Mouse (Mus musculus): ENCODE data around the gene Gimap3.

The Gimap3 gene

GRCm38 (mm10) chr6:48745959-48746889, 24.4 kb downstream of the Gimap3 start, which contains the start of gene Gimap5:
Gene Gimap5, plus strand, starts transcription at chr6:48746197.
- in situ Hi-C loops (cut with MboI; ENCODE audit: unreplicated experiment in 2 of 2): loop anchor here in 1 of 2 experiments (5.0 kb wide), 1 partner anchor 99 kb away; the partner anchor contains the start of gene Gimap8

DNA sequence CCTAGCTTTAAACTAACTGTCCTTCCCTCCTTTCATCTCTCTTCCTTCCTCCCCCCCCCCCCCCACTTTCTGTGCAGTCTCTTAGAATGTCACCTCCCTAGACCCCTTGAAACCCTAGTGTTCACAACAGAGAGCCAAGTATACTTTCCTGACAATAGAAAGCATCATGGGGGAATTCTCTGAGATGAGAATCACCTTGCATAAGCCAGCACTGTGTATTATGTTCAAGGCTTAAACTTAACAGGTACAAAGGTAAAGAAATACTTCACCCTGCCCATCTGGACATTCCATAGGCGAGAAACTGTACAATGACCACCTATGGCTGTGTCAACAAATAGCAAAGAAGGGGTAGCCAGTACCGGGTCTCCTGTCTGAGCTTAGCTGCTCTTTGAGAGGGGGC, 25.2 kb downstream of the Gimap3 start:
- in situ Hi-C loops (cut with MboI; ENCODE audit: unreplicated experiment in 2 of 2): loop anchor here in 1 of 2 experiments (5.0 kb wide), 1 partner anchor 98 kb away; the partner anchor contains the start of gene Gimap8

DNA sequence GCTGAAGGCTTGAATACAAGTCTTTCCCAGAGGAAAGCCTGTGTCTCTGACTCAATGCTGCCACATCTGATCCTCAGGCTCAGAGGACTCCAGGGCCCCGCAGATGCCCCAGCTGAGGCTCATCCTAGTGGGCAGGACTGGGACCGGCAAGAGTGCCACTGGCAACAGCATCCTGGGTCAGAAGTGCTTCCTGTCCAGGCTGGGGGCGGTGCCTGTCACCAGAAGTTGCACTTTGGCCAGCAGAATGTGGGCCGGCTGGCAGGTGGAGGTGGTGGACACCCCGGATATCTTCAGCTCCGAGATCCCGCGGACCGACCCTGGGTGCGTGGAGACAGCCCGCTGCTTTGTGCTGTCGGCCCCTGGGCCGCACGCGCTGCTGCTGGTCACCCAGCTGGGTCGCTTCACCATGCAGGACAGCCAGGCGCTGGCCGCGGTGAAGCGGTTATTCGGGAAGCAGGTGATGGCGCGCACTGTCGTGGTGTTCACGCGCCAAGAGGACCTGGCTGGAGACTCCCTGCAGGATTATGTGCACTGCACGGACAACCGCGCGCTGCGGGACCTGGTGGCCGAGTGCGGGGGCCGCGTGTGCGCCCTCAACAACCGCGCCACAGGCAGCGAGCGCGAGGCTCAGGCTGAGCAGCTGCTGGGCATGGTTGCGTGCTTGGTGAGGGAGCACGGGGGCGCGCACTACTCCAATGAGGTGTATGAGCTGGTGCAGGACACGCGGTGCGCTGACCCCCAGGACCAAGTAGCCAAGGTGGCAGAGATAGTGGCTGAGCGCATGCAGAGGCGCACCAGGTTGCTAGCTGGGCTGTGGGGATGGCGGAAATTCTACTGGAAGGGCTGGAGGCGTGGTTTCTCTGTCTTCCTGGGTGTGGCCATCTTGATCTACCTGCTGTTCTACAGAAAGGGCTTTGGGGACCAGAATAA, 28.0 kb downstream of the Gimap3 start:
- in situ Hi-C loops (cut with MboI; ENCODE audit: unreplicated experiment in 2 of 2): no loop called here

GRCm38 (mm10) chr6:48741711-48742206, 28.9 kb downstream of the Gimap3 start:
- in situ Hi-C loops (cut with MboI; ENCODE audit: unreplicated experiment in 2 of 2): no loop called here

- in situ Hi-C loops (cut with MboI; ENCODE audit: unreplicated experiment in 2 of 2): no loop called here
These were observed 29.4 kb downstream of the Gimap3 start for GRCm38 (mm10) chr6:48741273-48741672.

GRCm38 (mm10) chr6:48740501-48741169, 30.0 kb downstream of the Gimap3 start:
- in situ Hi-C loops (cut with MboI; ENCODE audit: unreplicated experiment in 2 of 2): no loop called here

- in situ Hi-C loops (cut with MboI; ENCODE audit: unreplicated experiment in 2 of 2): loop anchor here (5.0 kb wide), 1 partner anchor 37 kb away; no protein-coding TSS in a partner anchor
These were observed 30.9 kb downstream of the Gimap3 start for GRCm38 (mm10) chr6:48739780-48740055.

- in situ Hi-C loops (cut with MboI; ENCODE audit: unreplicated experiment in 2 of 2): loop anchor here (5.0 kb wide), 1 partner anchor 37 kb away; no protein-coding TSS in a partner anchor
These were observed 31.5 kb downstream of the Gimap3 start, which contains the start of gene Gimap1 for GRCm38 (mm10) chr6:48738961-48739779. Gene Gimap1, plus strand, starts transcription at chr6:48739054.

DNA sequence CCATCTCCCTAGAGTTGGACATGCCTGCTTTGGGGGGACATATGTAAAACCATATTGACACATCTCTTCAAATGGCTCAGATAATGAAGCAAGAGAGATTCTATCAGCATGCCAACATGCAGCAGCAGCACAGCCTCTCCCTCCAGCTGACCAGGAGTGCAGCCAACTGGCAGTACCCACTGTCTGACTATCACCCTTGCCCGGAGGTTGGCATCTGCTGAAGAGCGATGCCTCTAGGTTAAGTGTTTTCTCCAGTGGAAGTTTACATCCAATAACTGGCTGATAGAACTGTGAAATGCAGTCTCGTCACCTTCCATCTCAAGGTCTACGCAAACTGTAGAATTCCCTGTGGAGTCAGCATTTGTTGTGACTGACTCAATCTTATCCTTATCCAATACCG, 33.0 kb downstream of the Gimap3 start:
- in situ Hi-C loops (cut with MboI; ENCODE audit: unreplicated experiment in 2 of 2): loop anchor here (5.0 kb wide), 1 partner anchor 35 kb away; no protein-coding TSS in a partner anchor

- in situ Hi-C loops (cut with MboI; ENCODE audit: unreplicated experiment in 2 of 2): loop anchor here (5.0 kb wide), 1 partner anchor 35 kb away; no protein-coding TSS in a partner anchor
These were observed 33.6 kb downstream of the Gimap3 start for GRCm38 (mm10) chr6:48737053-48737452.

GRCm38 (mm10) chr6:48733660-48734059, 37.0 kb downstream of the Gimap3 start:
- in situ Hi-C loops (cut with MboI; ENCODE audit: unreplicated experiment in 2 of 2): no loop called here

GRCm38 (mm10) chr6:48732864-48733304, 37.8 kb downstream of the Gimap3 start:
- in situ Hi-C loops (cut with MboI; ENCODE audit: unreplicated experiment in 2 of 2): no loop called here

DNA sequence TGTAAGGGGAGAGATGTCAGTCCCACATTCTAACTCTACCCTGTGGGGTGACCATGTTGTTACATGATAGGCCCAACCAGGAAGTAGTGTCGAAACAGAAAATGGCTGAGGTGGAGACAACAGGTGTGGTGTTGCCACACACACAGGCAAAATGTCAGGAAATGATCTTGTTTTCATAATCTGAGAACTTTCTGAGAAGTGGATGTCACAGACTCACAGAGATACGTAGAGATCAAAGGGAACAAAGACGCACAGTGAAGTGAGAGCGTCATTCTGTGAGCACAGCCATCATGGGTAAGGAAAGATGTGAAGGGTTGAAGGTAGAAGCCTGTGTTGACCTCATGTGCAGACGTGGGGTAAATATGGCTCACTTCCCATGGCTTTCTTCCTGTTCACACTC, 42.9 kb downstream of the Gimap3 start:
- in situ Hi-C loops (cut with MboI; ENCODE audit: unreplicated experiment in 2 of 2): no loop called here

DNA sequence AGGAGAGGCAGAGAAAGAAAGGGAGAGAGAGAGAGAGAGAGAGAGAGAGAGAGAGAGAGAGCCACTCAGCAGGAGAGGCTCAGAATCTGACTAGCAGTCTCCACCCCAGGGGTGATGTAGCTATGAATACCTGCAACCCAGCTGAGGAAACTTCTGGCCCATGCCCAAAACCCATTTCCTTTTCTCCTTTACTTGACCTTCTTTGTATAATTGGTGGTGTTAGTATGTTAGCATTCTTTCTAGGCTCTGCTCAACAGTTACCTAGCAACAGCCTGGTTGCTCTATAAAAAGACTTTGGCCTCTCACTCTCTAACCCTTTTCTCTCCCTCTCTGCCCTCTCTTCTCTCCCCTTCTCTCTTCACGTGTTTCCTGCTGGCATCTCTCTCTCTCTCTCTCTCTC, 45.2 kb downstream of the Gimap3 start:
- in situ Hi-C loops (cut with MboI; ENCODE audit: unreplicated experiment in 2 of 2): no loop called here

DNA sequence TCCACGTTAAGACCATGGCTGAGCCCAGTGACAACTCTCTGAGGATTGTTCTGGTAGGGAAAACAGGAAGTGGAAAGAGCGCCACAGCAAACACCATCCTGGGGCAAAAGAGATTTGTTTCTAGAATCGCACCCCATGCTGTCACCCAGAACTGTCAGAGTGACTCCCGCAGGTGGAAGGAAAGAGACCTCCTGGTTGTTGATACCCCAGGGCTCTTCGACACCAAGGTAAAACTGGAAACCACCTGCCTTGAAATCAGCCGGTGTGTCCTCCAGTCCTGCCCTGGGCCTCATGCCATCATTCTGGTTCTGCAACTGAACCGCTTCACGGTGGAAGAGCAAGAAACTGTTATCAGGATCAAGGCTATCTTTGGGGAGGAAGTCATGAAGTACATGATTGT, 47.2 kb downstream of the Gimap3 start:
- in situ Hi-C loops (cut with MboI; ENCODE audit: unreplicated experiment in 2 of 2): no loop called here

GRCm38 (mm10) chr6:48720326-48720725, 50.3 kb downstream of the Gimap3 start:
- in situ Hi-C loops (cut with MboI; ENCODE audit: unreplicated experiment in 2 of 2): no loop called here

DNA sequence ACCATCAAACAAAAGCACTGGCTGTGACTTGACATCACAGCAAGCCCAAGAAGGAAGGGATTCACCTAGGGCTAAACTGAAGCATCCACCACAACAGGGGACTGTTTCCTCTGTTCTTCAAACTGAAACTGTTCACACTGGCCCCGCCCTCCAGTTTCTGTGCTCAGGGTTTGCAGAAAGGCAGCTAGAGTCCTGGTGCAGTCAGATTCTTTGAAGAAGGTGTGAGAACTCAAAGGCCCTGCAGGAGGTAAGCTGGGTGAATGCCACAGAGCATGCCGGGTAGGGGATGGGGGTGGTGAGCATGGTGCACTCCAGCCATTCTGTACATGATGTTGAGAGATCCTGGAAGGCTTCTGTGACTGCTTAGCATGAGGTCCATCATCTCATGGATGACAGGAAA, 52.2 kb downstream of the Gimap3 start, which contains the start of the genes Gm28053 and Gimap7:
Gene Gm28053 (plus strand): TSS at position 153 of the 400 bp plus-strand sequence.
Gene Gimap7 (plus strand): TSS at position 167 of the 400 bp plus-strand sequence.
- in situ Hi-C loops (cut with MboI; ENCODE audit: unreplicated experiment in 2 of 2): no loop called here
